Mouse (Mus musculus) kidney, embryonic 16.5 days (tissue): ENCODE measurements at regions not wholly inside any gene's neighbourhood (a gene's known extent, or its start where the extent isn't known, plus 50 kb on each side); places are given as distances from the start of the nearest gene placed in this dataset.
A peak's percentile ranks its signal among the peaks of the same experiment; 100 is the strongest.

Source experiments
- ATAC-seq: fragments of 200-750 bp; cut with Nextera tagmentation; 2 replicates; pipeline ENCODE4 v1.8.0; 2017; ENCODE audit warnings: moderate TSS enrichment; ENCODE audit not compliant: low FRiP score, low TSS enrichment
- H3K27ac ChIP-seq: fragments of 300-500 bp; sonication (generic); 2 replicates; pipeline ENCODE4 v1.5.1; 2014; ENCODE audit warnings: low read length
- H3K27me3 ChIP-seq: fragments of 300-500 bp; sonication (generic); 2 replicates; pipeline ENCODE4 v1.6.1; 2014; ENCODE audit warnings: low read length, control low read depth, mixed read lengths; ENCODE audit not compliant: insufficient read depth
- H3K36me3 ChIP-seq: fragments of 300-500 bp; sonication (generic); 2 replicates; pipeline ENCODE4 v1.6.1; 2014; ENCODE audit warnings: low read length, control low read depth, mixed read lengths; ENCODE audit not compliant: insufficient read depth
- H3K4me1 ChIP-seq: fragments of 300-500 bp; sonication (generic); 2 replicates; pipeline ENCODE4 v1.6.1; 2014; ENCODE audit warnings: low read length, control low read depth, mixed read lengths; ENCODE audit not compliant: insufficient read depth
- H3K4me2 ChIP-seq: fragments of 300-500 bp; sonication (generic); replicated peaks from 2 replicates; pipeline ENCODE4 v1.6.1; 2014; ENCODE audit warnings: low read depth, low read length
- H3K4me3 ChIP-seq: fragments of 300-500 bp; sonication (generic); 2 replicates; pipeline ENCODE4 v1.5.1; 2014; ENCODE audit warnings: mild to moderate bottlenecking, low read length
- H3K9ac ChIP-seq: fragments of 300-500 bp; sonication (generic); replicated peaks from 2 replicates; pipeline ENCODE4 v1.6.1; 2014; ENCODE audit warnings: low read length
- H3K9me3 ChIP-seq: fragments of 300-500 bp; sonication (generic); 2 replicates; pipeline ENCODE4 v1.6.1; 2016; ENCODE audit warnings: low read length, control low read depth
- WGBS: fragments of 180-500 bp; shearing (Covaris S2); extraction: QIAGEN DNeasy Blood & Tissue Kit; methylation state at CpG from one replicate; pipeline ENCODE4 v1.1.7; 2014; 5-methylcytosine and 5-hydroxymethylcytosine counted together

DNA sequence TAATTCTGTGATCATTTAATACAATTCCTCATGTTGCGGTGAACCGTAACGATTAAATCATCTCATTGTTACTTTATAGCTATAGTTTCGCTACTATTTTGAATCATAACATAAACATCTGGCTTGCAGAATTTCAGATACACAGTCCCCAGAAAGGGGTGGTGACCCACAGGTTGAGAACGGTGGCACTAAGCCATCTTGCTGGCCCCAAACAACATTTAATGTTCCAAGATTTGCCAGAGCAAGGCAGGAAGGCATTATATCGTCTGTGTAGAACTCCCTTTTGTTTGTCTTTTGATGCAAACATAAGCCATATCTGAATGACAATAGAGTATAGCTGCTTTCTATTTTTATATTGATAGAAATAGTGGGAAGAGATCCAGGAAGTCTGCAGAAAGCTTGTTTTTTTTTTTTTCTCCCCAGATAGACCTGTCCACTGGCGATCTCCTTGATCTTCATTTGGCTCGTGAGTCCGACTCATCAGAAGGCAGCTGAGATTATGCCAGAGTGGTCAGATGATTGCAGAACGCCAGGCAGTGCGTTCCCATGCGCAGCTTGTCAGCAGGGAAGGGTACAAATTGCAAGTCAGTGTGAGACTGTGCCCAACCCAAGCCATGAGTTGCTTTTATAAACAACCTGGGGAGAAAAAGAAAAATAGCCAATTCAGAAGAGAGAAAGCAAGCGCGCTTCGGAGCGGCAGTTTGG is 213.9 kb downstream of the Dok5 start:
- no peak overlapping the region for H3K27ac ChIP-seq
- no peak overlapping the region for H3K9ac ChIP-seq
- no peaks in the 10 kb centered on the region for H3K27me3 ChIP-seq
- H3K36me3 ChIP-seq: no peaks in the 10 kb centered on the region
- WGBS: 66% methylated on average over 16 of the region's 16 CpGs
- H3K4me1 ChIP-seq: no peaks in the 10 kb centered on the region
- H3K9me3 ChIP-seq: no peaks in the 10 kb centered on the region
- H3K4me2 ChIP-seq: no peak overlapping the region
- no peak for ATAC-seq
- no peak overlapping the region for H3K4me3 ChIP-seq

DNA sequence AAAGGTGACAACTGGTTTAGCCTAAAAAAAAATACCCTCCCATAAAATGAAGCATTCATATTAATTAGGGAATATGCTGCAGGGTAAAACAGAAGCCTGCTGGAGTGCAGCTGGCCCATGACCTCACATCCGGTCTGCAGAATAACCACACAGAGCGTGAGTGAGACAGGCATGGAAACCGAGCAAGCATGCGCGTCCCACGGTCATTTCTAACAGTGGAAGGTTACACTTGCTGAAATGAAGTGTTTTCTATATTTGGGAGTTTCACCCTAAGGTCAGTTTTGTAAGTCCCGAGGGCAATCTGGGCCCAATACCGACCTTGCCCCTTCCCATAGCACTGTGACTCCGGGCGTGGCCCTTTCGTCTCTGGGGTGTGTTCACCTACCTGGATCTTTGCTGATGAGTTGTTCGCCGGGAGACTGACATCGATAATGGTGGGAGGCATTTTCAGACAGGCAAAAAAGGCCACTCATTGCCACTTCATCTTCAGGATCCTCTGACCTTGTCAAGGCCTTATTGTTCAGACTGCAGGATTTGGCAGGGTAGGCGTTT is 214.6 kb downstream of the Dok5 start:
- H3K4me2 ChIP-seq: no peak overlapping the region
- no peaks in the 10 kb centered on the region for H3K36me3 ChIP-seq
- WGBS: 65% methylated on average over 15 of the region's 15 CpGs
- H3K4me3 ChIP-seq: no peak overlapping the region
- H3K27me3 ChIP-seq: no peaks in the 10 kb centered on the region
- H3K27ac ChIP-seq: no peak overlapping the region
- H3K9ac ChIP-seq: no peak overlapping the region
- no peak for ATAC-seq
- H3K4me1 ChIP-seq: no peaks in the 10 kb centered on the region
- H3K9me3 ChIP-seq: no peaks in the 10 kb centered on the region

DNA sequence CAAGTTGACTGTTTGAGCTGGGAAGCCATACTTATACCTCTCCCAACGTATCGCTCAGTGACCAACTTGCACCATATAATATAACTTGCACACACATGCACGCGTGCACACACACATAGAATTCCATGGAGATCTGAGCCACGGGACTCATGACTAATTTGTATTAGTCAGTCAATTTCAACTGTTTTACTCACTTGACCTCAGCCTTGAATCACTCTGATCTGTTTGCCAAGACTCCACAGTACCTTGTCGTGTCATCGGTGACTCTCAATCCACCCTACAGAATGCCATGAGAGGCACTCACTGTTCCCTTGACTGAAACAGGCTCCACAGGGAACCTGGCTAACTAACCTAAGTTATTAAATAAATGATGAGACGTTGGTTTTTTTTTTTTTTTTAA is 215.6 kb downstream of the Dok5 start:
- no peak for ATAC-seq
- Histone ChIP-seq H3K4me3 (no peak overlapping the region), H3K9me3 (no peaks in the 10 kb centered on the region), H3K27ac (no peak overlapping the region), H3K27me3 (no peaks in the 10 kb centered on the region), H3K4me1 (no peaks in the 10 kb centered on the region), H3K36me3 (no peaks in the 10 kb centered on the region), H3K9ac (no peak overlapping the region), H3K4me2 (no peak overlapping the region)
- 92% methylated on average over 8 of the region's 8 CpGs for WGBS

DNA sequence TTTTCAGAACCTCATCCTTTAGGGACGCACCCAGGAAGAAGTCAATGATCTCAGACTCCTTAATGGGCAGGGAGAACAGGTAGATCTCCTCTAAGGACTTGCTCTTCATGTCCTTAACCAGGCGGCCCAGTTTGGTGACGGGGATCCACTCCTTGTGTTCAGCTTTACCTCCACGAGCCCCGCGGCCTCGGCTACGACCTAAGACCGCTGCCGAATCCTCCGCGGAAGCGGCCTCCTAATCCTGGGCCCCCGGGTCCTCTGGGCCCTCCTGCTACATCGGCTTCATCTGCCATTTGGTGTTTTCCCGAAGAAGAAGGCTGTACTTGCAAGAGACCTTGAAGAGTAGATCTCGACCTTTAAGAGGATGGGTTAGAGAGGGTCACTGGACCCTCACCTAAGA is 223.0 kb downstream of the Dok5 start:
- H3K4me2 ChIP-seq: no peak overlapping the region
- no peak overlapping the region for H3K9ac ChIP-seq
- 94% methylated on average over 17 of the region's 17 CpGs for WGBS
- H3K36me3 ChIP-seq: no peaks in the 10 kb centered on the region
- no peak overlapping the region for H3K27ac ChIP-seq
- H3K4me3 ChIP-seq: no peak overlapping the region
- H3K9me3 ChIP-seq: no peaks in the 10 kb centered on the region
- no peaks in the 10 kb centered on the region for H3K27me3 ChIP-seq
- no peaks in the 10 kb centered on the region for H3K4me1 ChIP-seq
- no peak for ATAC-seq

DNA sequence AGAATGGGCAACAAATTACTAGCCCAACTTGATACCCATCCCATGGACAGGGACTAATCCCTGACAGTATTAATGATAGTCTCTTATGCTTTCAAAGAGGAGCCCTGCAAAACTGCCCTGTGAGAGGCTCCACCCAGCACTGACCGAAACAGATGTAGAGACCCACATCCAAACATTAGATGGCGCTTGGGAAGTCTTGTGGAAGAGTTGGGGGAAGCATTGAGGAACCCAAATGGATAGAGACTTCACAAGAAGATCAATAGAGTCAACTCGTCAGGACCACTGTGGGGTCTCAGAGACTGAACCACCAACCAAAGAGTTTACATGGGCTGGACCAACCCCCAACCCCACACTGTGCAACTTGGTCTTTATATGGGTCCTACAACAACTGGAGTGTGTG is 225.2 kb downstream of the Dok5 start:
- WGBS: 81% methylated on average over 3 of the region's 3 CpGs
- no peak overlapping the region for H3K4me2 ChIP-seq
- H3K4me3 ChIP-seq: no peak overlapping the region
- no peak overlapping the region for H3K27ac ChIP-seq
- H3K9ac ChIP-seq: no peak overlapping the region
- H3K9me3 ChIP-seq: no peaks in the 10 kb centered on the region
- H3K4me1 ChIP-seq: no peaks in the 10 kb centered on the region
- no peaks in the 10 kb centered on the region for H3K27me3 ChIP-seq
- ATAC-seq: no peak
- no peaks in the 10 kb centered on the region for H3K36me3 ChIP-seq

DNA sequence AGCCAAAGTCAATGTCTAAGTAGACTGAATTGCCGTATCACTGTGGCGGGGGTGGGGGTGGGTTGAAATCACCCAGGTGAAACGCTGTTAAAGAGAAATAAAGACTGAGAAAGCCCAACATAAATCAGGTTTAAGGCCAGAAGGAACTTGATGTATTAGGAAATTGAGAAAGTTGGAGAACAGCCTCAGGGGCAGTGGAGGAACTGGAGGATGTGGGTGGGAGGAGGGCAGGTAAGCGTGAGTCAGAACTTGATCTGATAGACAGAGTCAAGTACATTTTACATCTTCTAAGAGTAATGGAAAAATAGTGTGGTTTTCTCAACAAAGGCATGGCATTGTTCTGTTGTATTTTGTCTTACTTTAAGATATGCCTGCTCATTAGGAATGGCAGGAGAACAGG is 228.8 kb downstream of the Dok5 start:
- Histone ChIP-seq H3K9me3 (no peaks in the 10 kb centered on the region), H3K4me1 (peaks cover 3% of the 10 kb centered on the region), H3K4me3 (no peak overlapping the region), H3K36me3 (no peaks in the 10 kb centered on the region), H3K27ac (no peak overlapping the region), H3K27me3 (no peaks in the 10 kb centered on the region), H3K9ac (no peak overlapping the region), H3K4me2 (no peak overlapping the region)
- 29% methylated on average over 4 of the region's 4 CpGs for WGBS
- ATAC-seq: no peak

DNA sequence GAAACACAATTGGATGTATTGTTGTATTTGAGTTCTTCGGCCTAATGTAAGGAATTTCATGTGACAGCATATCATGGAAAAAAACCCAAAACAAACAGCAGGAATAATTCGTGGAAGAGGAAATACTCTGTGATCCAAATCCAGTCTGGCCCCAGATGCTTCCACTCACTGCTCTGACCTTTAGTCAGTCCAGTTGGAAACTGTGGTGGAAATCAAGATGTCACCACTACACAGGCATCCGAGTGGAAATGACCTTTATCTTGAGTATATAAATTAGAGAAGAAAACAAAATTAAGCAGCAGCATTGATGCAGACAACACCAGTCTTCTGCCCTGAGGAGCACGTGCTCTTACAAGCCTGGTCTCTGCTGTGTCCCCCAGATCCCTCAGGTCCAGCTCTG is 230.9 kb downstream of the Dok5 start:
- Histone ChIP-seq H3K27ac (no peak overlapping the region), H3K4me1 (peaks cover 3% of the 10 kb centered on the region), H3K4me3 (no peak overlapping the region), H3K4me2 (no peak overlapping the region), H3K36me3 (no peaks in the 10 kb centered on the region), H3K27me3 (no peaks in the 10 kb centered on the region), H3K9me3 (no peaks in the 10 kb centered on the region), H3K9ac (no peak overlapping the region)
- WGBS: 23% methylated on average over 4 of the region's 4 CpGs
- ATAC-seq: peak; percentile 70

DNA sequence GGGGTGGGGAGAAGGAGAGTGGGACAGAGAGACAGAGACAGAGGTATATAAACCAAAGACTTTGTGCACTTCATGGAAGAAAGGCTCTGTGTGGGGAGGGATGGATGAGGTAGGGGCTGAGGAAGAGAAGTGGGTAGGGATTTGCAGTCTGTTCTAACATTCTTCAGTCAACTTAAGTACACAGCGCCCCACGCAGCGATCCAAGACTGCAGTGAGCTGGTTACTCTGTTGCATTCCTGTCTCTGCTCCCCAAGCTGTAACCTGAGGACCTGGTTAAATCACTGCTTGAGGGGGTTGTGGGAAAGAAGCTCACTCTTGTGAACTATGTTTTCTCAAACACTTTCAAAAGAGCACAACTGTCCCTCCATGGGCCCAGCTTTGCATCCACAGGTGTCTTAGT is 237.8 kb downstream of the Dok5 start:
- Histone ChIP-seq H3K9me3 (no peaks in the 10 kb centered on the region), H3K27me3 (no peaks in the 10 kb centered on the region), H3K4me2 (no peak overlapping the region), H3K27ac (no peak overlapping the region), H3K4me3 (no peak overlapping the region), H3K4me1 (no peaks in the 10 kb centered on the region), H3K9ac (no peak overlapping the region), H3K36me3 (no peaks in the 10 kb centered on the region)
- 35% methylated on average over 3 of the region's 3 CpGs for WGBS
- ATAC-seq: peak; percentile 85

DNA sequence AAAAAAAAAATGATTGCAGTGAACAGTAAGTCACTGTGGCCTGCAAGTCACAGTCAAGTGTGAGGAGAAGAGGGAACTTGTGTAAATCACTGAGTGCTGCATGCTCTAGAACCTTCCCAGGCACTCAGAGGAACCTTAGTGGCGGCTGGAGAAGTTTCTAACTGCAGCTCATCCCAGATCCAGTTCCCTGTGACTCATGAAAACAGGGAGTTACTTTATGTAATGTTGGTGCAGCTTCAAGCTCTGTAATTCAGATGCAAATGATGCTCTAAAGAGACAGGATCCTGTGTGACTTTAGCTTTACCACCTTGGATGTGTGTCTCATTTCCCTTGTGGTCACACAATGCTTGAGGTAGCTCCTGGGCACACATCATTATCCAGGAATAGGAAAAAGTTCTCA is 253.8 kb downstream of the Dok5 start:
- Histone ChIP-seq H3K4me3 (no peak overlapping the region), H3K36me3 (no peaks in the 10 kb centered on the region), H3K27ac (no peak overlapping the region), H3K9ac (no peak overlapping the region), H3K9me3 (0 out of 2 replicates have a peak, but pooled peaks cover 4% of the 10 kb centered on the region), H3K4me2 (no peak overlapping the region), H3K27me3 (no peaks in the 10 kb centered on the region), H3K4me1 (no peaks in the 10 kb centered on the region)
- no peak for ATAC-seq
- WGBS: 63% methylated on average over 1 of the region's 1 CpGs

DNA sequence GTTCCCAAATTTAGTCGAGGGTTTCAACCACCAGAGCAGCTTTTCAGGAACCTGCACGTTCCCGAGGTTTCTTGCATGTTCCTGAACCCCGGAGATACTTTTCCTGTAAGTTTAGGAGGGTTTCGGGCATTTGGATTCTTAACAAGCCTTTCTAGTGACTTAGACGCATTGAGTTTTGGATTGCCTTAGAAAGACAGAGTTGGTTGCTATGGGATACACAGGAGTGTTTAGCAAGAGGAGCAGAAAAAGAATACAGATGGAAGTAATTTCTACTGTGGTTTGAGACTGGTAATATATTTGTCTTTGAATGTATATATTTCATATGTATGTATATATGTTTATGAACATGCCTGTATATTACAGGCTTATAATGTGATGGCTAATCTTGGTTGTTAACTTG is 266.8 kb downstream of the Dok5 start:
- no peak for ATAC-seq
- WGBS: 91% methylated on average over 6 of the region's 6 CpGs

More for the DNA sequence above, 266.8 kb downstream of the Dok5 start:
- H3K36me3 ChIP-seq: no peaks in the 10 kb centered on the region
- H3K27me3 ChIP-seq: no peaks in the 10 kb centered on the region
- H3K4me2 ChIP-seq: no peak overlapping the region
- no peaks in the 10 kb centered on the region for H3K4me1 ChIP-seq
- H3K27ac ChIP-seq: no peak overlapping the region
- no peak overlapping the region for H3K4me3 ChIP-seq
- H3K9me3 ChIP-seq: peaks cover 3% of the 10 kb centered on the region
- H3K9ac ChIP-seq: no peak overlapping the region
